Mouse (Mus musculus) hematopoietic stem cell, adult 5-6 weeks (primary cell): Measurements from ENCODE around the gene Phf5a. TPM values are rescaled to one million over a fixed set of nuclear protein-coding genes. Genes with fewer than 3 reads are reported as not detected.

Experiments
- ATAC-seq, 2 experiments: fragments of 125-278 bp in 1 of 2; replicated peaks in 1 of 2; 2 replicates each; pipeline ENCODE4 v1.8.0; 2016 to 2017; ENCODE audit warnings: inconsistent platforms in 2 of 2, mild to moderate bottlenecking in 2 of 2, moderate number of reproducible peaks in 2 of 2, low read depth in 1 of 2, moderate TSS enrichment in 1 of 2; ENCODE audit not compliant: low FRiP score in 2 of 2, poor library complexity in 2 of 2, severe bottlenecking in 2 of 2, insufficient read depth in 1 of 2, low TSS enrichment in 1 of 2
- total RNA-seq: library from RNA; stranded (forward); fragments of 172-1452, 232-1000 nt; gene quantifications from 2 replicates; pipeline ENCODE4 v1.2.3, GENCODE M21; 2017

Gene Phf5a
- total RNA-seq, 1 experiment from 2014 or later, result 35.5 TPM

DNA sequence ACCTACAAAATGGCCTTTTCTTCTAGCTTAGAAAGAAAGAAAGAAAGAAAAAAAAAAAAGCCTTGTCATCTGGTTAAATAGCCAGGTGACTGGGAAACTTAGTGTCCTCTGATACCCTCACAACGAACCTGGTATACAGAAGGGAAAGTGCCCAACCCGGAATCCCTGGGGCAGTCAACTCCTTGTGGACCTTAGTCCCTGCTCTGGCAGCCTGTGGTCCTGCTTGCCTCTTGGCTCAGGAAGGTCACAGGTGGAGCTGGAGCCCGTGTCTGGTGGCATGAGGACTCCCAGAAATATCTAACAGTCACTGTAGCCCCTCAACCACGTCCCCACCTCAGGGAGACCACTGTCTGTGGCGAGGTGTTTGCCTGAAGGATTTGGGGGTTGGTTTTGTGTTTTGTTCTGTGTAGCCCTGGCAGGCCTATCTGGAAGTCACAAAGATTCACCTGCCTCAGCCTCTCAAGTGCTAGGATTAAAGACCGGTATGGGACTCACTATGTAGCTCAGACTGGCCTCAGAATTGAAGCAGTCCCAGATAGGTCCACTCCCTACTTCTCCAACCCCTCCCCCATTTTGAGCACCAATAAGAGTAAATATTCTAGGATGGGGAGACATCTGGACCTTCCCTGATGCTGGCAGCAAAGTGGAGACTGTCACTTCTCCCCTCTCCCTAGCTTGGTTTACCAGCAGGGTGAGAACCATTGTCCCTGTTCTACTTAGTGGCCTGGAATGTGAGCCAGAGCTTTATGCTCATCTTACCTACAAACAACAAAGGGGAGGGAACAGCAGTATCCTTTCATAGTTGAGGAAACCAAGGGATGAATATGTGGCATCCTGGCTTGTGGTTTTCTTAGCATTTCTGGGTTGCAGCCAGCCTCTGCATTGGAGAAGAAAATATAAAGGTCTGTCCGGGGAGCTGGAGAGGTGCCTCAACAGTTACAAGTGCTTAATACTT is 34.5 kb downstream of the Phf5a start:
- ATAC-seq, result no peak

DNA sequence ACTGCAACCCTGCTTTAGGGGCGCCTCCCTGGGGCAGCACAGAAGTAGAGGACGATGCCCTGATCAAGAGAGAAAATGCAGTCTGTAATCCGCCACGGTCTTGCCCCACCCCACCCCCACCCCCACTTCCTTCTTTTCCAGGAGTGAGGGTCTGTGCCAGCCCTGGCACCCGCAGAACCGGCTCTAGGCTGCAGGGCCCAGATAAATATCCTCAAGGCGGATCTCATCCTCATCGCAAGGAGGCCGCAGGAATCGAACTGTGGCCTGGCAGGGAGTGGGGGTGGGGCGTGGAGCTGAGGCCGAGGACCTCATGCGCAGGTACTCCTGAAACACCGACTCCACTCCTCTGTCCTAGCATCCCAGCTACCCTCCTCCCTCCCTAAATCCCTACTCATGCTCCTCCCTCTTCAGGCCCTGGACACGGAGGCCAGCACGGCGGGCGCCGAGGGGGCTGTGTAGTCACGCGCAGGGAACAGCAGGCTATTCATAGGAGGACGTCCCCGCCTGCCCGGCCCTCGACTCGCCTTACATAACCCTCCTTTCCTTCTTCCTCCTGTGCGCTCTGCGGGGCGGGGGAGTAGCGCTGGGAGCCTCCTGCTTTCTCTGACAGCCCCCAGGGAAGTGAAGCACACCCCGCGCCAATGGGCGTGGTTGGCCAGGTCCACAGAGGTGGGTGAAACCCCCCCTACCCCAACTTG is 35.4 kb downstream of the Phf5a start:
- ATAC-seq, result peak; percentile 70 to 83

DNA sequence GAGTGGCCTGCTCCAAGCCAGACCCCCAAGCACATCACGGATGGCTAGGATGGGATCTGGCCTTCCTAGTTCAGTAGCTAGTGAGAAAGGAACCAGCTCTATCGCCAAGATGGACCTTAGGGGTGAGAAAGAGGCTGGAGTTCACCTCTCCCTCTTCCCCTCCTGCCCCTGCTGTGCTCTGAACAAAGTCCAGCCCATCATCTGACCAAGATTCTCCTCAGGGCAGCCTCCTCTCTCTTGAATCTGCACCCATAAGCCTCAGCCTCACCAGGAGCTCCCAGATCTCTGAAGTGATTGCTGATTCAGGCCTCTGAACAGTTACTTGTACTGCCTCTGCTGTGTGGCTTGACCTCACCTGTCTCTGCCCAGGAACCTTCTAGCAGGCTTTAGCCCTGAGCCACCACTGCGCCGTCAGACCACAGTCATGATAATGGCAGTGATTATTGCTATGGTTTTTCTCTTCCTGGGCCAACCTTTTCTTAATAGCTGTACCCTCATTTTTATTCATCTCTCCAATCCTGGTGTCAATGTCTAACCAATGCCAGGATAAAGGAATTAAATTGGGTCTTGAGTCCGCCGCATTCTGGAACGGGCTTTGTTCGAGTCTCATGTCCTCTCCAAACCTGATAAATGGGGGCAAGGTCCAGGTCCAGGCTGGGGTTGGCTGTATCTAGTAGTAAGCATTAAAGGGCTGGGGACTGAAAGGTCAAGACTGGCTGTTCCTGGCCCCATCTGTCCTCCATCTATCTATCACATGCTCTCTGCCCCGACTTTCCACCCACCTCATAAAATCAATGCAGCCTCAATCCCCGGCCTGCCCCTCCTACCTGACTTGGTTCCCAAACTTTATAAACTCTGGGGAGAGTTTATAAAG is 36.5 kb downstream of the Phf5a start:
- no peak for ATAC-seq

DNA sequence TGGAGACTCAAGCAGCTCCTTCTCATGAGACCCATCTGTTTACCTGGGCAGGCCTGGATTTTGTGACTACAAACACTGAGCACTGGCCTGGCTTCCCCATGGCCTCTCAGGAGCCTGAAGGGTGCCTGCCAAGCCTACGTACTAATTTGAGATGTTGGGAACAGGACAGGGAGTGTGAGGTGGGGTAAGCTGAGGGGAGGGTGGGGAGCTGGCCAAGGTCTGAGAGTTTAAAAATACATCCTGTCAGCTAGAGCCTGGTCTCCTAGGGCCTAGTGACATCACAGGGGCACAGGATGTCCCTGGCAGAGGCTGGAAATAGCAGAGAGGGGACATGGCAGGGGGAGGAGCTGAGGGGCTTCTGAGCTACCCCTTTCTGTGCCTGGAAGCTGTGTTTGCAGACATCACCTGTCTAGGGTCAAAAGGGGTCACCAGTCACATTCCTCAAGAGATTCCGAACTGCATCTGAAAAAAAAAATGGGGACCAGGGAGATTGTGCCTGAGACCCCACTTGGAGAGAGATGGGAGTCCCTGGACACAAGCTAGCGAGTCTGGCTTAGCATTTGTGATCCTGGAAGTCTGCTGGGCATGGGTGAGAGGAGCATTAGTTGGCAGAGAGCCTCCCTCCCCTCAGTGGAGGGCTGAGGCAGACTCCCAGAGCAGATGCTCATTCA is 37.4 kb downstream of the Phf5a start:
- no peak for ATAC-seq

DNA sequence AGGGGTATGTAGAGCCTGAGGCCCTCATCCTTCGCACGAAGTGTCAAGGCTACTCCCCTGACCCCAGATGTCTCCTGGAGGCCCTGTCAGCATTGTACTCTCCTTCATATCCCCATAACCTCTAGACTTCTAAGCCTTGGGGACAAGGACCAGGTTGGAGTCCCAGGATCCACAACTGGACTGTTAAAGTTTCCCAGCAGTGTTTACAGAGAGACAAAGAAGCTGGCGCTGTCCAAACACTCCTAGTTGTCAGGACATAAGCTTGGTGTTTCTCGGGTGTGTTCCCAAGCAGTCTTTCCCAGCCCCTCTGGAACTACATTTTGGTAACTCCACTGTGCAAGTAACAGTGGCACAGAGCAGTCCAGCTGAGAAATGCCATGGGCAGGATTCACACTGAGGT is 38.2 kb downstream of the Phf5a start:
- no peak for ATAC-seq

DNA sequence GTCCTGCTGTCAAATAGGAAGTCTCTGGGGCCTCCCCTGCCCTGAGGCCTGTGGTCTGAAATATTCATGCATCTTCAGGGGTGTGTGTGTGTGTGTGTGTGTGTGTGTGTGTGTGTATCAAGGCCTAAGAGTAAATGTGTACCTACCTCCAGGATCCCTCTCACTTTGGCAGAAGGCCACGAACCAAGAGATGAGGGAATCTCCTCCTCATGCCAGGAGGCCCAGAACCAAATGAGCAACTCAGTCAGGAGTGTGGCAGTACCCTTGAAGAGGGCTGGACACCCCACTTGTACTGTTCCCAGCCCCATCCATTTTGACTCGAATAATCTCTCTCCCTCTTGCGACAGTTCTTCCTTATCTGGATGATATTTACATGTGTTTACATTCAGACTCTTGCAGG is 39.5 kb downstream of the Phf5a start:
- ATAC-seq, result no peak

DNA sequence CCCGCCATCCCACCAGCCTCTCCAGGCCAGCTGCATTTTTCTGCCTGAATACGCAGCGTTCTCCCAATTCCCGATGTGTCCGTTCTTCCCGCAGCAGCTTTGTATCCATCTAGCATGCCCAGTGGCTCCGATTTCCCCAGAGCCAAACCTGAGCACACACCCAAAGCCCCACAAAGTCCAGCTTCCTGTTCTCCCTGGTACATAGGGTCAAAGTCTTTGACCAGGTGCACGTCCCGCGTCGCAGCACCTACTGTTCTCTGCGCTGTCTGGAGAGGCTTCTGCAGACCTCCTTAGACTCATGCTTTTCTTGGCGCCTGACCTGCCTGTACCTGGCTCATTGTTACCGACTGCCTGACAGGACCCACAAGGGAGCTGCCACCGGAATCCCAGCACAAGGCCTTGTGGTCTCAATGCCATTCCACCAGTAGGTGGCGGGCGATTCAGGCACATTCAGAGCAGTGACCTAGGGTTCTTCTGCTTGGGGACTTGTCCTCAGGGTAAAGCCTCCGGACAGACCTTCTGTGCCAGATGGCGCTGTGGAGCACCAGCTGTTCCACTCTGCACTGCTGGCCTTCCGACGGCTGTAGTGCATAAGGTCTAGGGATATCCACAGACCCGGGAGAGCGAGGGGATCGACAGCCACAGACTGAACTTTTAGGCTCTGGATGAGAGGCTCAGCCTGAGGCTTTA is 40.4 kb downstream of the Phf5a start:
- peak; percentile 89 to 94 for ATAC-seq

DNA sequence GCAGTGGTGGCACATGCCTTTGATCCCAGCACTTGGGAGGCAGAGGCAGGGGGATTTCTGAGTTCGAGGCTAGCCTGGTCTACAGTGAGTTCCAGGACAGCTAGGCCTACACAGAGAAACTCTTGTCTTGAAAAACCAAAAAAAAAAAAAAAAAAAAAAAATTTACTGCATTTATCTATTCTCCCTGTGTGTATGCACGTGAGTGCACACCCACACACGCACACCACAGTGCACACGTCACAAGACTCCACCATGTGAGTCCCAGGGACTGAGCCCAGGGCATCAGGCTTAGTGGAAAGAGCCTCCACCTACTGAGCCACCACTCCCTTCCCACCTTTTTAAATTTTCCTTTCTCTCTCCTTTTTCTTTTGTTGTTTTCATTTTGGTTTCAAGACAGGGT is 41.2 kb downstream of the Phf5a start:
- no peak for ATAC-seq

DNA sequence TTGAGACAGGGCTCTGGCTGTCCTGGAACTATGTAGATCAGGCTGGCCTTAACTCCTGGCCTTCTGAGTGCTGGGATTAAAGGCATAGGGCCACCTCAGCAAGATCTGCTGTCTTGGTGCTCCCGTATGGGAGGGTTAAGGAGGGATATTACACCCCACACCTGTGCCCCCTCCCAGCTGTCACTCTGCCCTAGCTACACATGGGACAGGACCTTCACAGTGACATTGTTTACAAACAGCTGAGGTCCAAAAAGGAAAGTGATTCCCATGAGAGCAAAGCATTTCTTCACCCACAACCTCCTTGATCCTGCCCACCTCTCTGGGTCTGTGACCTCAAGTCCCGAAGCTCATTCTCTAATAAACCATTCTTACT is 42.5 kb downstream of the Phf5a start:
- no peak for ATAC-seq

DNA sequence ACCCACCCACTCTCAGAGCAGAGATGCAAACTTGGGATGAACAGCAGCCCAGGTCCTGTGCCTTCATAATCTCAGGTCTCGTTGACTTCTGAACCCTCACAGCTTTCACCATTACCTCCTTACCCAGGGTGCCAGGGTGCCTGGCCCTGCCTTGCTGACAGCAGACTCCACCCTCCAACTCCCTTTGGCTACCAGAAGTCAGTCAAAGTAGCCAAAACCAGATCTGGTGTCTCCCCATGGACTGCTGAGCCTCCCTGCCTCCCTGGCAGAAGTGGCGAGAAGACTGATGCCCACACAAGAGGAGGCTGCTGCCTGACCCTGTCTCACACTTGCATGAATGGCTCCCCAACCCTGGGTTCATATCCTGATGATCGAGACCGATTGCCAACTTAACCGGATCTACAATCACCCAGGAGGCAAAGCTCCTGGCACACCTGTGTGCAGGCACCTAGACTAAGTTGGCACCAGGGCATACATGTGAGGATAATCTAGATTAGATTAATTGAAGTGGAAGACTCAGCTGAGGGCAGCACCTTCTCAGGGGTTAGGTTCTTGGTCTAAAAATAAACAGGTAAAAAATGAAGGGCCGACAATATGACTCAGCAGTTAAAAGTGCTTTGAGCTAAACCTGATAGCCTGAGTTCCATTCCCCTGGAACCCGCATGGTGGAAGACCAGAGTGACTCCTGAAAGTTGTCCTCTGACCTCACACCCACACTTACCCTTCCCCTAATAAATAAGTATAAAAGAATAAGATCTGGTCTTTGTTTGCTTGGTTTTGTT is 43.1 kb downstream of the Phf5a start:
- no peak for ATAC-seq

DNA sequence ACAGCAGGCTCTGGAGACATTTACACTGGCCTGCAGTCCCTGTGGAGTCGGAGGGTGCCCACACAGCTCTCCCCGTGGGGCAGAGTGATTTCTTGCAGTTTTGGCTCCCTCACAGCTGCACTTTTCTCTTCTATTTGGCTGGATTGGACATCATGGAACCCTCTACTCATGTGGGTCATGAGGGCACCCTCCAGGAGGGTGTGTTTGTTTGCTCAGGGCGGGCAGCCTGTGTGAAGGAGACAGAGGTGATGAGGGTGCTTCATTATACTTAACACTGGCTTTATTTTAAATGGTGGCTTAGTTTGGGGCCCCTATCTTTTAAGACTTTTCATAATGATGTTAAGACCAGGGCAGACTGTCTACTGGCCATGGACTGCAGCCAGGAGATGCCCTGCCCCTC is 46.9 kb downstream of the Phf5a start:
- no peak for ATAC-seq

DNA sequence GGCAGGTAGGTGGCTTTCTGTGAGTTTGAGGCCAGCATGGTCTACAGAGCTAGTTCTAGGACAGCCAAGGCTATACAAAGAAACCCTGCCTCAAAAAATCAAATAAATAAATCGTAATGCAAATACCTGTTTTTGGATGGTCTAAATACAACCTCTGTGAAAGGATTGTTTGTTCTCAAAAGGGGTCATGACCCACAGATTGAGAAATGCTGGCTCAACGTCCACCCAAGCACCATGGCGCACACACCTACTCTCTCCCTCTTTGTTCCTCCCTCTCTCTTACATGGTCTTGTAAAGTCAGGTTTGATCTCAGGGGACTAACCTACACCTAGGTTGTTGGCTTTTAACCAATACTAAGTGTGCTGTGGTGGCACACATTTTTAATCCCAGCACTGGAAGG is 49.1 kb downstream of the Phf5a start:
- ATAC-seq, result no peak

DNA sequence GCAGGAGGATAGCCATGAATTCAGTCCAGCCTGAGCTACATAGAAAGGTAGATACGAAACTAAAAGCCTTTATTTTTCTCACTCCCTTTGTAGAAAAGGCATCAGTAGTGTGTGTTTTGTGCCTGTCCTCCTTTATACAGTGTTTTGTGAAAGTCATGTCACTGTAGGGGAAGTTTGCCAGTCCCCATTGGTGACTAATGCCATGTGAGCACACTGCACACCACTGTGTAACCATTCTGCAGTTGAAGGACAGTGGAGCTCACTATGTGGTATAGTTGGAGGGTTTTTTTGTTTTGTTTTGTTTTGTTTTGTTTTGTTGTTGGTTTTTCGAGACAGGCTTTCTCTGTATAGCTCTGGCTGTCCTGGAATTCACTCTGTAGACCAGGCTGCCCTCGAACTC is 53.3 kb downstream of the Phf5a start:
- ATAC-seq, result no peak

DNA sequence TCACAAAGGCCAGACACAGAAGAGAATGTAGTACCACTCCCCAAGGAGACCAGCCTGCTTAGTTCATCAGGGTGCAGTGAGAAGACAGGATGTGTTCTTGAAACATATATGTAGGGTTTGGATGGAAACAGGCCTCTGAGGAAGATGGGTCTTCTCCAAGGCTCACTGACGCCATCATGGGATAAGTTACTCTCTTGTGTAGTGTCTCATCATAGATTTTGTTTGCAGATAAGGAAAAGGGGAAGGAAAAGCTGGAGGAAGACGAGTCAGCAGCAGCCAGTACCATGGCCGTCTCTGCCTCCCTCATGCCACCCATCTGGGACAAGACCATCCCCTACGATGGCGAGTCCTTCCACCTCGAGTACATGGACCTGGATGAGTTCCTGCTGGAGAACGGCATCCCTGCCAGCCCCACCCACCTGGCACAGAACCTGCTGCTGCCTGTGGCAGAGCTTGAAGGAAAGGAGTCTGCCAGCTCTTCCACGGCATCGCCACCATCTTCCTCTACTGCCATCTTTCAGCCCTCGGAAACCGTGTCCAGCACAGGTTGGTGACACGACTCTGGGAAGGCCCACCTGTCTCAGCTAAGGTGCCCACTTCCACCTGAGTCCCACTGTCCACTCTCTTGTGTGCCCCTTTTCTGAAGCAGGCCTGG is 56.9 kb downstream of the Phf5a start:
- no peak for ATAC-seq
